Mouse (Mus musculus) liver, embryonic 12.5 days (tissue): ENCODE measurements at regions not wholly inside any gene's neighbourhood (a gene's known extent, or its start where the extent isn't known, plus 50 kb on each side); places are given as distances from the start of the nearest gene placed in this dataset.

Source experiments
- ATAC-seq: fragments of 200-750 bp; cut with Nextera tagmentation; 2 replicates; pipeline ENCODE4 v1.8.0; 2017; ENCODE audit warnings: moderate number of reproducible peaks, mild to moderate bottlenecking, moderate library complexity
- H3K27ac ChIP-seq: fragments of 300-500 bp; sonication (generic); 2 replicates; pipeline ENCODE4 v1.5.1; 2016; ENCODE audit warnings: mild to moderate bottlenecking
- H3K27me3 ChIP-seq: fragments of 300-500 bp; sonication (generic); replicated peaks from 2 replicates; pipeline ENCODE4 v1.6.1; 2016; ENCODE audit warnings: mild to moderate bottlenecking, moderate library complexity
- H3K36me3 ChIP-seq: fragments of 300-500 bp; sonication (generic); 2 replicates; pipeline ENCODE4 v1.6.1; 2016; ENCODE audit warnings: mild to moderate bottlenecking, moderate library complexity
- H3K4me1 ChIP-seq: fragments of 300-500 bp; sonication (generic); 2 replicates; pipeline ENCODE4 v1.6.1; 2016
- H3K4me2 ChIP-seq: fragments of 300-500 bp; sonication (generic); 2 replicates; pipeline ENCODE4 v1.6.1; 2016; ENCODE audit warnings: mild to moderate bottlenecking, moderate library complexity
- H3K4me3 ChIP-seq: fragments of 300-500 bp; sonication (generic); 2 replicates; pipeline ENCODE4 v1.5.1; 2016; ENCODE audit warnings: mild to moderate bottlenecking, moderate library complexity
- H3K9ac ChIP-seq: fragments of 300-500 bp; sonication (generic); 2 replicates; pipeline ENCODE4 v1.6.1; 2016; ENCODE audit warnings: mild to moderate bottlenecking, moderate library complexity
- H3K9me3 ChIP-seq: fragments of 300-500 bp; sonication (generic); replicated peaks from 2 replicates; pipeline ENCODE4 v1.6.1; 2016; ENCODE audit warnings: mild to moderate bottlenecking, moderate library complexity
- WGBS: fragments of 180-500 bp; shearing (Covaris S2); methylation state at CpG from one replicate; pipeline ENCODE4 v1.1.7; 2016; ENCODE audit not compliant: insufficient replicate concordance; 5-methylcytosine and 5-hydroxymethylcytosine counted together

DNA sequence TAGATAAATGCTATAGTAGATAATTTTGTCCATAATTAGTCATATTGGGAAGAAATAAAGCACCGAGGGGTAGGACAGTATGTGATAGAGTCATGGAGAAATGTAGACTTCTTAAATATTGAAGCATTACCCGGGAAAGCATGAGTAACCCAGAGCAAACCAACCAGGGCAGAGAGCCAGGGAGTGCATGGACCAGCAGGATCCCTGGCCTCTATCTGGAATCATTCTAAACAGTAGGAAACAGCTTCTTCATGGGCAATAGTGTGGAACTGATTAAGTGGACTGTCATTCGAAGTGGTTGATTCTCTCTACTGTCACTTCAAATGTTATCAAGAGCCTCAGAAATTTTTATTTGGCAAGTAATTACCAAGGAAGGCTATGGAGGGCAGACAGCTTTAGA is 155.4 kb upstream of the Rsrc1 start:
- no peaks in the 10 kb centered on the region for H3K36me3 ChIP-seq
- ATAC-seq = no peak
- no peak overlapping the region for H3K4me2 ChIP-seq
- no peak overlapping the region for H3K27ac ChIP-seq
- no peaks in the 10 kb centered on the region for H3K4me1 ChIP-seq
- no peak overlapping the region for H3K9ac ChIP-seq
- no peaks in the 10 kb centered on the region for H3K27me3 ChIP-seq
- 65% methylated on average over 3 of the region's 3 CpGs for WGBS
- no peaks in the 10 kb centered on the region for H3K9me3 ChIP-seq
- H3K4me3 ChIP-seq = no peak overlapping the region
